Mouse (Mus musculus): ENCODE measurements around the gene Ddx3y. TPM values are rescaled to one million over a fixed set of nuclear protein-coding genes. Genes with fewer than 3 reads are reported as not detected.

Gene Ddx3y
- polyA plus RNA-seq (2014; fragmentation: Nextera tagmentation; extraction: Ambion mirVana) = 37.4 TPM in 1 of 2 replicates, not detected in the other

- peak within 1 kb of the TSS; percentile 27; the same call in 1 of the 2 replicates for H3K4me2 ChIP-seq (ENCODE audit: low read depth, low read length)
- no peak within 1 kb of the TSS for H3K27ac ChIP-seq (ENCODE audit: low read depth, low read length)
- WGBS = under 1% methylated on average over 30 of the region's 31 CpGs
- no peaks in the 10 kb centered on the region for H3K27me3 ChIP-seq (ENCODE audit: control insufficient read depth, insufficient read depth, low read length)
- no peaks in the 10 kb centered on the region for H3K36me3 ChIP-seq (ENCODE audit: control insufficient read depth, insufficient read depth, low read length)
- peak within 1 kb of the TSS; percentile 34 for H3K4me3 ChIP-seq (ENCODE audit: low read depth, low read length)
- no peaks in the 10 kb centered on the region for H3K9me3 ChIP-seq (ENCODE audit: control insufficient read depth, low read length)
- peak; percentile 91 for ATAC-seq (ENCODE audit: low read depth)
- H3K4me1 ChIP-seq (ENCODE audit: control insufficient read depth, insufficient read depth, low read length) = no peaks in the 10 kb centered on the region
- 0 out of 2 replicates have a peak within 1 kb of the TSS, but pooled peaks have one; percentile 34 for H3K9ac ChIP-seq (replicated peaks; ENCODE audit: low read depth, low read length)
These were observed at the start of gene Ddx3y for GRCm38 (mm10) chrY:1286171-1286795. Gene Ddx3y (minus strand): TSS chrY:1286629.

- Histone ChIP-seq H3K4me3 (ENCODE audit: low read depth, low read length) (no peak overlapping the region), H3K27me3 (ENCODE audit: control insufficient read depth, insufficient read depth, low read length) (no peaks in the 10 kb centered on the region), H3K9ac (replicated peaks; ENCODE audit: low read depth, low read length) (no peak overlapping the region), H3K36me3 (ENCODE audit: control insufficient read depth, insufficient read depth, low read length) (no peaks in the 10 kb centered on the region), H3K9me3 (ENCODE audit: control insufficient read depth, low read length) (no peaks in the 10 kb centered on the region), H3K27ac (ENCODE audit: low read depth, low read length) (no peak overlapping the region), H3K4me1 (ENCODE audit: control insufficient read depth, insufficient read depth, low read length) (no peaks in the 10 kb centered on the region), H3K4me2 (ENCODE audit: low read depth, low read length) (no peak overlapping the region)
- ATAC-seq (ENCODE audit: low read depth) = no peak
These were observed 7.3 kb upstream of the Ddx3y start for GRCm38 (mm10) chrY:1293708-1294107.

- WGBS = 11% methylated on average over 12 of the region's 12 CpGs
- Histone ChIP-seq H3K4me1 (ENCODE audit: control insufficient read depth, insufficient read depth, low read length) (no peaks in the 10 kb centered on the region), H3K9ac (replicated peaks; ENCODE audit: low read depth, low read length) (0 out of 2 replicates have a peak overlapping the region, but pooled peaks have one; percentile 34), H3K27me3 (ENCODE audit: control insufficient read depth, insufficient read depth, low read length) (no peaks in the 10 kb centered on the region), H3K27ac (ENCODE audit: low read depth, low read length) (no peak overlapping the region), H3K4me2 (ENCODE audit: low read depth, low read length) (peak overlapping the region; percentile 27; the same call in 1 of the 2 replicates), H3K36me3 (ENCODE audit: control insufficient read depth, insufficient read depth, low read length) (no peaks in the 10 kb centered on the region), H3K9me3 (ENCODE audit: control insufficient read depth, low read length) (no peaks in the 10 kb centered on the region), H3K4me3 (ENCODE audit: low read depth, low read length) (peak overlapping the region; percentile 34)
- ATAC-seq (ENCODE audit: low read depth) = no peak
These were observed 694 bp downstream of the Ddx3y start for GRCm38 (mm10) chrY:1285735-1286134.

- Histone ChIP-seq H3K27me3 (ENCODE audit: control insufficient read depth, insufficient read depth, low read length) (no peaks in the 10 kb centered on the region), H3K9ac (replicated peaks; ENCODE audit: low read depth, low read length) (no peak overlapping the region), H3K4me2 (ENCODE audit: low read depth, low read length) (no peak overlapping the region), H3K27ac (ENCODE audit: low read depth, low read length) (no peak overlapping the region), H3K4me1 (ENCODE audit: control insufficient read depth, insufficient read depth, low read length) (no peaks in the 10 kb centered on the region), H3K36me3 (ENCODE audit: control insufficient read depth, insufficient read depth, low read length) (no peaks in the 10 kb centered on the region), H3K9me3 (ENCODE audit: control insufficient read depth, low read length) (no peaks in the 10 kb centered on the region), H3K4me3 (ENCODE audit: low read depth, low read length) (peak overlapping the region; percentile 35; the same call in 1 of the 2 replicates)
- ATAC-seq (ENCODE audit: low read depth) = no peak
- WGBS = 68% methylated on average over 6 of the region's 6 CpGs
These were observed 40.3 kb downstream of the Ddx3y start for GRCm38 (mm10) chrY:1246117-1246516.

- Histone ChIP-seq H3K27ac (ENCODE audit: low read depth, low read length) (peak within 1 kb of the TSS; percentile 55), H3K27me3 (ENCODE audit: control insufficient read depth, insufficient read depth, low read length) (no peaks in the 10 kb centered on the region), H3K36me3 (ENCODE audit: control insufficient read depth, insufficient read depth, low read length) (no peaks in the 10 kb centered on the region), H3K9ac (replicated peaks; ENCODE audit: low read depth, low read length) (peak within 1 kb of the TSS; percentile 39), H3K4me1 (ENCODE audit: control insufficient read depth, insufficient read depth, low read length) (no peaks in the 10 kb centered on the region), H3K4me3 (ENCODE audit: low read depth, low read length) (peak within 1 kb of the TSS; percentile 35), H3K9me3 (ENCODE audit: control insufficient read depth, low read length) (no peaks in the 10 kb centered on the region), H3K4me2 (ENCODE audit: low read depth, low read length) (peak within 1 kb of the TSS; percentile 31)
- under 1% methylated on average over 21 of the region's 21 CpGs for WGBS
- ATAC-seq (ENCODE audit: low read depth) = peak; percentile 95
These were observed 41.0 kb downstream of the Ddx3y start, which contains the start of gene Uty for GRCm38 (mm10) chrY:1245426-1245863. Gene Uty (minus strand): TSS chrY:1245759.

- Histone ChIP-seq H3K36me3 (ENCODE audit: control insufficient read depth, insufficient read depth, low read length) (no peaks in the 10 kb centered on the region), H3K4me1 (ENCODE audit: control insufficient read depth, insufficient read depth, low read length) (no peaks in the 10 kb centered on the region), H3K4me2 (ENCODE audit: low read depth, low read length) (peak overlapping the region; percentile 31), H3K9ac (replicated peaks; ENCODE audit: low read depth, low read length) (peak overlapping the region; percentile 39), H3K4me3 (ENCODE audit: low read depth, low read length) (peak overlapping the region; percentile 35), H3K9me3 (ENCODE audit: control insufficient read depth, low read length) (no peaks in the 10 kb centered on the region), H3K27me3 (ENCODE audit: control insufficient read depth, insufficient read depth, low read length) (no peaks in the 10 kb centered on the region), H3K27ac (ENCODE audit: low read depth, low read length) (peak overlapping the region; percentile 55)
- WGBS = 0% methylated on average over 9 of the region's 9 CpGs
- ATAC-seq (ENCODE audit: low read depth) = no peak
These were observed 41.5 kb downstream of the Ddx3y start for GRCm38 (mm10) chrY:1244940-1245339.

GRCm38 (mm10) chrY:1244421-1244820 is 42.0 kb downstream of the Ddx3y start:
- no peaks in the 10 kb centered on the region for H3K4me1 ChIP-seq (ENCODE audit: control insufficient read depth, insufficient read depth, low read length)
- ATAC-seq (ENCODE audit: low read depth) = no peak
- H3K4me2 ChIP-seq (ENCODE audit: low read depth, low read length) = peak overlapping the region; percentile 31; the same call in 1 of the 2 replicates
- no peaks in the 10 kb centered on the region for H3K36me3 ChIP-seq (ENCODE audit: control insufficient read depth, insufficient read depth, low read length)
- H3K4me3 ChIP-seq (ENCODE audit: low read depth, low read length) = peak overlapping the region; percentile 35
- H3K9ac ChIP-seq (replicated peaks; ENCODE audit: low read depth, low read length) = no peak overlapping the region
- no peaks in the 10 kb centered on the region for H3K9me3 ChIP-seq (ENCODE audit: control insufficient read depth, low read length)
- WGBS = 73% methylated on average over 5 of the region's 5 CpGs
- no peaks in the 10 kb centered on the region for H3K27me3 ChIP-seq (ENCODE audit: control insufficient read depth, insufficient read depth, low read length)
- no peak overlapping the region for H3K27ac ChIP-seq (ENCODE audit: low read depth, low read length)

- no peaks in the 10 kb centered on the region for H3K36me3 ChIP-seq (ENCODE audit: control insufficient read depth, insufficient read depth, low read length)
- 97% methylated on average over 2 of the region's 7 CpGs for WGBS
- no peaks in the 10 kb centered on the region for H3K4me1 ChIP-seq (ENCODE audit: control insufficient read depth, insufficient read depth, low read length)
- H3K4me2 ChIP-seq (ENCODE audit: low read depth, low read length) = no peak overlapping the region
- H3K27ac ChIP-seq (ENCODE audit: low read depth, low read length) = no peak overlapping the region
- H3K9me3 ChIP-seq (ENCODE audit: control insufficient read depth, low read length) = no peaks in the 10 kb centered on the region
- no peak for ATAC-seq (ENCODE audit: low read depth)
- no peak overlapping the region for H3K4me3 ChIP-seq (ENCODE audit: low read depth, low read length)
- no peak overlapping the region for H3K9ac ChIP-seq (replicated peaks; ENCODE audit: low read depth, low read length)
- no peaks in the 10 kb centered on the region for H3K27me3 ChIP-seq (ENCODE audit: control insufficient read depth, insufficient read depth, low read length)
These were observed 66.4 kb downstream of the Ddx3y start for GRCm38 (mm10) chrY:1220001-1220400.
